Mouse (Mus musculus) adrenal gland, postnatal 14 days (tissue): ENCODE measurements around the gene 4933417A18Rik. TPM values are rescaled to one million over a fixed set of nuclear protein-coding genes. Genes with fewer than 3 reads are reported as not detected.
A peak's percentile ranks its signal among the peaks of the same experiment; 100 is the strongest.
"Not testable (repeated sequence)": the region's sequence is repeated elsewhere in the genome, so short reads cannot be mapped to it uniquely, and the experiment has no call there.

Experiments used
- DNase-seq: peaks from one replicate; pipeline ENCODE4 v3.0.0; 2021; ENCODE audit warnings: mixed read lengths
- long read RNA-seq, 2 experiments: library from polyadenylated mRNA; stranded (forward); transcript quantifications; one replicate each; pipeline ENCODE4 v2.0.0; 2021
- total RNA-seq: library from RNA; stranded (reverse); gene quantifications from 2 replicates; pipeline ENCODE4 v1.2.3, GENCODE M21; 2021

Gene 4933417A18Rik
- not detected in 2 replicates for total RNA-seq
- long read RNA-seq, experiment 1, result 0 reads
- long read RNA-seq, experiment 2, result 0 reads

DNA sequence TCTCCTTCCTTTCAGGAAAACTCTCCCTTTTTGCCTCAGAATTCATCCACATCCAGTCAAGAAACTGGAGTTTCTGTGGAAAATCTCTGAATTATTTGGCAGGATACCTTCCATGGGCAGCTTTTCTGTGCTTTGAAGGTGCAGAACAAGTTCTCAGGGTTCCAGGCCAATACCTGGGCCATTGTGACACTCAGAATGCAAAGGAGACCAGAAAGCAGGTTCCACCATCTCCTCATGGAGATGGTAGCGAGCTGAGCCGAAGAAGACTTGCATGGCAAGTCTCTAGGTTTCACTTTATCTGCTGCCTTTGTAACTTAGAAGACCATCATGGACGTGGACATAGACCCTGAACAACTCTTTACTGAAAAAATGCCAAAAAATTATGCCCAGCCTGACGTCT is at the start of gene 4933417A18Rik, which contains the start of gene Fam217a:
Gene 4933417A18Rik (plus strand): TSS at position 200 of the 400 bp plus-strand sequence.
Gene Fam217a (minus strand): TSS at position 101 of the 400 bp plus-strand sequence.
- no peak for DNase-seq

DNA sequence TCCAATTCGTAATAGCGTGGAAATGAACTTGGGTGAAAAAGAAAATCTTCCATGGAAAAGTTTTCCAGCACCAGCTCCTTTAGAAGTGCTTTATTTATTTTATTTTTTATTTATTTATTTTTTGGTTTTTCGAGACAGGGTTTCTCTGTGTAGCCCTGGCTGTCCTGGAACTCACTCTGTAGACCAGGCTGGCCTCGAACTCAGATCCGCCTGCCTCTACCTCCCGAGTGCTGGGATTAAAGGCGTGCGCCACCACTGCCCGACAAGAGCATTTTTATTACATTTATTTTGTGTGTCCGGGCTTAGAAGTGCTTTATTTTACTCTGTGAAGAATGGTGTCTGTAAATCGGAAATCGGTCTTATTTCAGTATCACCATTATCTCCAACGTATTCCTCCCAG is 49.5 kb upstream of the 4933417A18Rik start:
- DNase-seq, result peak; percentile 23

GRCm38 (mm10) chr13:34875166-34875710 is 49.0 kb upstream of the 4933417A18Rik start, which contains the start of gene Prpf4b:
Gene Prpf4b (plus strand): TSS chr13:34875302.
- peak; percentile 95 for DNase-seq

DNA sequence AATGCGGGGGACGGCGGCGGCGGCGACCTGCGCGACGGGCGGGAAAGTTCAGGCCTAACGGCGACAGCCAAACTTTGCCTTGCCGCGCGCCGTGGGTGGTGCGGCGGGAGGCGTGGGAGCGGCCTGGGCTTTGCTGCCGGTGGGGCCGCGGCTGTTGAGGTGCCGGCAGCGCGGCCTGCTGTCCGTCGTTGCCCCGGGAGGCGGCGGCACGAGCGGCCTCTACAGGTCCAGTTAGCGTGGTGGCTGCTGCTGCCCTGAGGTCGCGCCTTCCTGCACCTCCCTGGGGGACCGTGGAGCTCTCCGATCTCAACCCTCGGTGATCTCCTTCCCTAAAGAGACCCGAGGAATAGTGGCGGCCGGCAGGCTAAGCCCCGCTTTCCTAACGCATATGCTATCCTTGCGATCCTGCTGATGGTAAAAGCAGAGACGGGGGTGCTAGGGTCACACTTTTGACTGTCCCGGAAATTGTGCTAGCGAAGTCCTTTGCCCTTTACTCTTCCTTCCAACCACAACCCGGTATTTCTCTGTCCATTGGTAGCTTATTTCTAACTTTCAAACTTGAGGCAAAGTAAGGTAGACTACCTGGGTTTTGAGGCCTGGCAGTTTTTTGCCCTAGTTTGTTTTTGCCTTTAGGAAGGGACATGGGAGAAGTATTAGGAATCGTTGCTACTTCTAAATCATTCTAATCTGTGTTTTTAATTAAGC is 48.3 kb upstream of the 4933417A18Rik start:
- peak; percentile 86 for DNase-seq

DNA sequence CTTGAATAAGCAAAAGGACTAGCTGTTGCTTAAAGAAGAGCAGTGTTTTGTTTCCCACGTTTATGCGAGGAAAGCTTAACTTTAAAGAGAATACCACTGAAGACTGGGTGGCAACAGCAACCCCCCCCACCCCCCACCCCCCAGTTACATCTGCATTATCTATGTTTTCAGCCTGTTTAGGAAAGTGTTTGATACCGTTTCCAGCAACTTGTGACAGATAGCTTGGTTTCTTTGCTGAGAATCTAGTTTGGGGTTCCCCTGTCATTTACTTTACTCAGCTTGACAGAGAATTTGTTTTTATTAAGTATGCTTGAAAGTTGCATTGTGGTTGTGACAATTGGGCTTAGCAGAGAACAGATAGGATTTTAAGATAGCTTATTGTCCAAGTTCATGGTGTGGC is 47.7 kb upstream of the 4933417A18Rik start:
- DNase-seq, result no peak

- no peak for DNase-seq
Observed at GRCm38 (mm10) chr13:34892871-34893270, 31.3 kb upstream of the 4933417A18Rik start.

DNA sequence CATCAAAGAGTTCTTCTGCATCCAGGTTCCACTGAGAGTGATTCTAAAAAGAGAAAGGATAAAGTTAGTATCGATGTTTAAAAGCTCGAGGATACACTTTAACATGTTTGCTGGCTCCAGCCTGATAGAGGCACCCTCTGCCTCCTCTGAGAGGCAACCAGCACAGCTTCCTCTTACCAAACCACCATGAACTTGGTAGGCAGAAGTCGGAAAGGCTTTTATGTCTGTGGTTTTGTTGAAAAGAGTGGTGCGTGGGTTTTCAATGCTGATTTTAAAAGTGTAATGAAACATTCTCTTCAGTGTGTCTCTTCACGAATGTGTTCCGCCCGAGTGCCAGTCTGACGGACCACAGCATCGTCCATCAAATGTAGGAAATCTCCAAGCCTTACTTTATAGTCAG is 9.6 kb upstream of the 4933417A18Rik start:
- no peak for DNase-seq

GRCm38 (mm10) chr13:34916520-34917167 is 7.6 kb upstream of the 4933417A18Rik start:
- DNase-seq, result peak; percentile 29

GRCm38 (mm10) chr13:34934931-34935644 is 10.9 kb downstream of the 4933417A18Rik start:
- DNase-seq, result no peak

DNA sequence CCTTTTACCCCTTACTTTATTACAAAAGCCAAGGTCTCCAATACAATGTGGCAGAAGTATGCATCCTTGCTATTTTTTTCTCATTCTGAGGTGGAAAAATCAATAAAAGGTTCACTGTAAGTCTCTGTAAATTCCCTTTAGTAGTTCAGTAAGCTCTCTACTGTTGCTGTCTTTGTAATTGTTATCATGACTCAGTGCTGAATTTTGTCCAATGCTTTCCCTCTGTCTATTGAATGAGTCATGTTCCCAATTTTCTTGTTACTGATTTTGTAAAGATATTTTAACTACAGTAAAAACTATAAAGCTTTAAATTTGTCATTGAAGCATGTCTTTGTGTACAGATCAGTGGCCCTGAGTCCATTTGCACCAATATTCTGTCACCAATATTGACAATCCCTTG is 18.2 kb downstream of the 4933417A18Rik start:
- DNase-seq, result no peak

DNA sequence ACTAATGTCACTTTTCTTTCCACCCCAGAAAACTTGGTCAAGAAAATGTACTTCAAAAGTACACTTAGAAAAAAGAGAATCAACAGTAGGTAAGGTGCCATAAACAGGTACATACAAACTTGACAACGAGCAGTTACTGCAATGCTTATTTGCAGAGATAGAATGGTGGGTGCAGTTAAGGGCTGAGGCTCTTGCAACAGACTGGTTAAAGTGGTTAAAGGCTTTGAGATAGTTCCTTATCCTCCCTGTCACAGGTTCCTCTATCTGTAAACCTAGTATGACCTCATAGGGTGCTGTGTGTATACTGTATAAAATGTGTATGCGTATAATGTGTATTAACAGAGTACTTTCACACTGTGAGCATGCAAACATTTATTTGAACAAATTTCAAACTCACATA is 27.2 kb downstream of the 4933417A18Rik start:
- DNase-seq, result not testable (repeated sequence)

GRCm38 (mm10) chr13:34956901-34957300 is 32.7 kb downstream of the 4933417A18Rik start:
- DNase-seq, result no peak

DNA sequence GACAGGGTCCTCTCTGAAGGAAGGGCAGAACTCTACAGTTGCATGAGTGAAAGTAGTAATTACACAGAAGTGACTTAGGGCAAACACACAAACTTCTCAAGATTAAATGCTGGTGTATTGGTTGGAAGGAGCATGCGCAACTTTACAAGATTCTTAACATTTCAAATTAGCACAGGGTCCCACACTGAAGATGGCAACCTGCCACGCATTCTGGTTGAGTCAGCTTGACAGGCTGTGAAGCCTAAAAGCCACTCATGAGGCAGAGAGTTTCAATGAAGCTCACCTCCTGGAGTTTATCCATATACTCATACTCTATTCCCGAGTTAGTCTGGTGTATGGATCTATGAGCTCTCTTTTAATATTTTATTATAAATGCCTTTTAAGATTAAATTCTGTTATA is 33.9 kb downstream of the 4933417A18Rik start:
- DNase-seq, result not testable (repeated sequence)

DNA sequence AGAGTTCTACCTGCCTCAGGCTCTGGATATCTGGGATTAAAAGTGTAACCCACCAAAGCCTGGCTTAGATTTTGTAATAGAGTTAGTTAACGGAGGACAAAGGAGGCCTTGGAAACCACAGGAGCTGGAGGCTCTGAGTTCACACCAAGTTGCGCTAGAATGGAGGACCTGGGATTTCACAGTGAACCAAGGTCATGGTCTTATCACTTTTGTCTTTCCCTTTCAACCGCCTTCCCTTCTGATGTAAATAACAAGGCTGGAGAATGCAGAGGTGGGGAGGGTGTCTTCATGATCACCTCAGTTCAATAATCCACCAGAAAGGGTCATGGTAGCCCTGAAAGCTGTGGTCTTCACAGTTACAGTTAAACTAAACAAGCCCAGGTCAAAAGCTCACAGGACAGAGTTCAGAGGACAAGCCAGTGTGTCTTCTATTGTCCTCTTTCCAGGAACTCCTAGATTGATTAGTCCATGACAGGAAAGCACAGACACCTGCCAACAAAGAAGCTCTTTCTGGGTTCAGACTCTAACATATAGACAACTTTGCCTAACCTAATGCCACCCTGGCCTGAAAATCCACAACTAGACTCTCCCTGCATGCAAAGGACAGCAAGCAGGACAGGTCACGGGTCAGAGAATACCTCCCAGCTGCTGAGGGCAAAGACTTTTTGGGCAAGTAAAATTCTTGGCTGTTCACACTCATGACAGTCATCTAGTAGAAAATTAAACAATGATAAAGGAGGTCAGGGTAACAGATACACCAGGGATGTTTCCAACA is 37.0 kb downstream of the 4933417A18Rik start:
- DNase-seq, result no peak

- DNase-seq, result peak; percentile 58
Observed at GRCm38 (mm10) chr13:34963511-34964397, 39.5 kb downstream of the 4933417A18Rik start, which contains the start of gene Eci3. Gene Eci3 (minus strand): TSS chr13:34963810.

DNA sequence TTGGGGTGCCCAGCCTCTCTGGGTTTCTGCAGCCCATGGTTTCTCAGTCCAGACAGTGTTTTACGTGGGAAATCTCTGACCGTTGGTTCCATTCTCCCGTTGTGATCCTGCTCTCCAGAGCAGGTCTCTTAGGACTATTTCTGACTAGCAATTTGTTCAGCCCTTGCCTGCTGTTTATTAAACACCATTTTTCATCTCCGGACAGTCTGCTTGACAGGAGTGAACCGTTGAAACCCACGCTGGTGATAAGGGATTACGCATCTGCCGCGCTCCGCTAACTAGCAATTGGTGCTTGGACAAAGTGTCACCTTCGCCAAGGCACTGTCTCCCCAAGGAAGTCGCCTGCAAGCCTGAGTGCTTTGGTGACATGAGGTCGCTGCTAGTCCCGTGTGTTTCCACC is 40.2 kb downstream of the 4933417A18Rik start:
- peak; percentile 12 for DNase-seq

GRCm38 (mm10) chr13:34964866-34965265 is 40.7 kb downstream of the 4933417A18Rik start:
- no peak for DNase-seq

DNA sequence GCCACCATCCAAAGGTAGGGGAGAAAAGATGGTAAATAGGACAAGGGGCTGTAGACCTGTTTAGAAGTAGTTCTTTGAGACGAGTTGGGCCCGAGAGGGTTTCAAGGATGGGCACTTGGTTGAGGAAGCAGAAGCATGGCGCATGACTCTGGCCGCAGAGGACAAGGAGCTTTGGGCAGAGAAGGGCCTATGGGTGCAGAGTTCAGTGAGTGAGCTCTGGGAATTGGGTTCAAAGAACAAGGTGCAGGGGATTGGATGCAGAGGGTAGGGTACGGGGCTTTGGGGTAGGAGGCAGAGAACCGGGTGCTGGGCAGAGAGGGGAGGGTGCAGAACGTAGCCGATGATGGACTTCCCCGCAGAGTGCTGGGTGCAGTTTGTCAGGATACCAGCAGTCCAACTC is 41.4 kb downstream of the 4933417A18Rik start:
- not testable (repeated sequence) for DNase-seq

DNA sequence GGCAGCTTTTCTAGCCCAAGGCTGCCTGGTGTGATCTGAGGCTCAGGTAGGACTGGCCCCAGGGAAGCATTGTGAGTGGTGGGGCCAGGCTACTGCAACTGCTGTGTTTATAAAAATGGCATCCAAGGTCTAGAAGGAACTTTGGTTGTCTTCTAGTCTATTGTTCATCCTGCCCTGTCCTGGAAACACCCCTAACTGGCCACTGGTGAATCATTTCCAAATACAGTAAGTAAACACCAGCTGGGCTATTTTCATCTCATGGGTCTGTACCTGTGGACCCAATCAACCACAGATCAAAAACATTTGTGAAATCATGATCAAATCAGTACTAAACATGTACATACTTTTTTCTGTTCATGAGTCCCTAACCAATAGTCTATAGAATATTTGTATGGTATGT is 48.2 kb downstream of the 4933417A18Rik start:
- DNase-seq, result not testable (repeated sequence)

DNA sequence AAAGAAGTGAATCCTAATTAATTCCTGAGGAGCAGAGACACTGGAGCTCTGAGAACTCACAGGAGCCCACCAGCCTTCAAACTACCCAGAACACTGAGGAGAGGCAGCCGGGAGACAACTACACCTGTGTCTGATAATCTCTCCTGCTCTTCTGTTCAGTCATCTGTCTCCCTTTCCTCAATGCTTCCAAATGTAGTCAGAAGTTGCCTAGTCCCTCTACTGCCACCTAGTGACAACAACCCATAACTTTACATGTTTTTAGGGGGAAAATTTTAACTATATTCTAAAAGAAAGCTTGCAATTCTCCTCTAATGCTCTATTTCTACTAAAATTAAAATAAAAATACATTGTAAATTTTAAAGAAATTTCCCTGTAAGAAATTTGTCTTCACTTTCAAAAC is 48.9 kb downstream of the 4933417A18Rik start:
- no peak for DNase-seq

- DNase-seq, result no peak
Observed at GRCm38 (mm10) chr13:34973770-34974169, 49.6 kb downstream of the 4933417A18Rik start.
